Mouse (Mus musculus): ENCODE results near the gene Lsm10. TPM values are rescaled to one million over a fixed set of nuclear protein-coding genes. Genes with fewer than 3 reads are reported as not detected.

Gene Lsm10
- polyA plus RNA-seq, 1 experiment from 2014 or later = 42.2 TPM

DNA sequence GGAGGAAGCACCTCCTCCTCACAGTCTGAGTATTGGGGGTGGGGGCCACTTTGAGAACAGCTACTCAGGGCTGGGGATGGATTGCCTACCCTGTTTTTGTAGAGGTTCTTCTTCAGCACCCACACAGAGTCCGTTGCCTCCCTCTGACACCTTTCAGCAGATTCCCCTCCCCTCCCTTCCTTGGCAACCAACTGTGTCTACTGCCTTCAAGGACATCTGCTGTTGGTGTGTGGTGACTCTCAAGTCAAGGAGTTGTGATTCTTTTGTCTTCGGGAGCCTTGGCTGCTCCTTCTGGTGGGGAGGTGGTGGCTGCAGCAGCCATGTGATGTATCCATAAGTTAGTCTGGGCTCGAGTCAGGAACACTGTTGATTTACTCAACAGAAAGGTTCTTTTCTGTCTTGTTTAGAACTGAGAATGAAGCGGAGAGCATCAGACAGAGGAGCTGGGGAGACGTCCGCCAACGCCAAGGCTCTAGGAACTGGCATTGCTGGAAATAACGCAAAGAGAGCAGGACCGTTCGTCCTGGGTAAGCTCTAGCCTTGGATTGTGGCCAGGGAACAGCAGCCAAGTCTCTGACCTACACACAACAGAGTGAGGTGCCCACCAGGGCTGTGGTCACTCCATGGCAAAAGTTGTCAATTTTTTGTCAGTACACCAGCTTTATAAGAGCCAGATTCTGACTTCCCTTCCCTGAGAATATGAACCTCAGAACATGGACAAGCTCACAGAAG lies 27.1 kb downstream of the Lsm10 start:
- H3K9me3 ChIP-seq (replicated peaks) = no peaks in the 10 kb centered on the region
- no peak overlapping the region for H3K9ac ChIP-seq
- H3K4me3 ChIP-seq = no peak overlapping the region
- no peak overlapping the region for H3K27ac ChIP-seq
- no peak for ATAC-seq (replicated peaks; ENCODE audit: insufficient number of reproducible peaks, insufficient read depth, low FRiP score, low read depth)
- H3K27me3 ChIP-seq = no peaks in the 10 kb centered on the region
- 62% methylated on average over 10 of the region's 10 CpGs for WGBS
- H3K36me3 ChIP-seq = peaks cover 42% of the 10 kb centered on the region
- peaks cover 7% of the 10 kb centered on the region; the same call in 1 of the 2 replicates for H3K4me1 ChIP-seq (replicated peaks)
- no peak overlapping the region for H3K4me2 ChIP-seq

DNA sequence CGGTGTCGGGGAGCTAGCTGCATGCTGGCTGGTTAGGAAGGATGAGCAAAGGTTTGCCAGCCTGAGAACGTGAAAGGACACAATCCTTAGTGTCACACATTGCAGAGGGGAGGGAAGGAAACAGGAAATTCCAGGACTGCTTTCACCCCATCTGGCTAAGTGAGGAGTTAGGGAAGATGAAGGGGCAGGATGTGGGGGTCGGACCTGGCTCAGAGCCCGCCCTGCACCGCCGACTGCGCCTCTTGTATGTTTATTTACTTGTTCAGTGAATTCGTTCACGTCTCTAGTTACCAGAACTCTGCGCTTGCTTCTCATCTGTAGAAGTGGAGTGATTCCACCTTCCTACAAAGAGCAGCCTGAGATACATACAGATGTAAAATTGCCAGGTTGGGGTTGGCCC lies 34.1 kb downstream of the Lsm10 start:
- no peak for ATAC-seq (replicated peaks; ENCODE audit: insufficient number of reproducible peaks, insufficient read depth, low FRiP score, low read depth)

DNA sequence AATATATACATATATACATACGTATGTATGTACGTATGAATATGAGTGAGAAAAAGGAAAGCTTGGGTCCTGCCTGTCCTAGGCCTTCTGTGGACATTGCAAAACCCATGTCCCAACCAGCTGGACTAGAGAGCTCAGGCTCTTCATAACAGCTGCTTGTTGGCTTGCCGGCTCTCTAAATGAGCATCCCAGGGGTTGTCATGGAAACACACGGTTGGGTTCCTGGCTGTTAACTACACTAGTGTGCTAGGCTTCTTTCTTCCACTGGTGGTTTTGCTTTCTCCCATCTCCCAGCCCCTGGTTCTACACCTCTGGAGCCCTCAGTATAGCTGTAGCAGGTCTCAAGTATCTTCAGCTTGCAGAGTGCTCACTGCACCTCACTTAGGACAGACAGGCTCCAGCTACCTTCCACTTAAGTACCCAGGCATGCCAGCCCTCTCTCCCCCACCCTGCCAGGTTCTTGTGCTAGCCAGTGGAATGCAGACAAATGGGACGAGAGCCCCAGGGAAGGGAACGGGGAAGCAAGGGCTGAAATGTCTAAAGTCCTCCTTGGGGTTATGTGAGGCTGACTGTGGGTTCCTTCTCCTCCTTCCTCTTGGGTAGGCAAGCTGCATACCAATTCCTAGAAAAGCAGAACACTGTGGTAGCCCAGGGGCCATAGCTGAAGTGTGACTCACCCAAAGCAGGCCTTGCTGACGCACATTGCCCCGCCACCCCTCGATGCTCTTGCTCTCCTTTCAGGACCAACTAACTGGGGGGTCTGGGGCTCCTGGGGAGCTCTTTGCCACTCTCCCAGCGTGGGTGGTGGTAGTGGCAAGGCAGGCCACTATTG lies 35.1 kb downstream of the Lsm10 start:
- H3K36me3 ChIP-seq = peaks cover 54% of the 10 kb centered on the region
- 50% methylated on average over 10 of the region's 10 CpGs for WGBS
- peak; percentile 29; the same call in 1 of the 2 replicates for ATAC-seq (replicated peaks; ENCODE audit: insufficient number of reproducible peaks, insufficient read depth, low FRiP score, low read depth)

More for the DNA sequence above, 34.1 kb downstream of the Lsm10 start:
- Histone ChIP-seq H3K4me3 (no peak overlapping the region), H3K36me3 (peaks cover 54% of the 10 kb centered on the region), H3K9ac (no peak overlapping the region), H3K9me3 (replicated peaks) (no peaks in the 10 kb centered on the region), H3K4me2 (no peak overlapping the region), H3K27me3 (no peaks in the 10 kb centered on the region), H3K4me1 (replicated peaks) (peaks cover 36% of the 10 kb centered on the region), H3K27ac (peak overlapping the region; percentile 69)
- WGBS = 49% methylated on average over 11 of the region's 11 CpGs

DNA sequence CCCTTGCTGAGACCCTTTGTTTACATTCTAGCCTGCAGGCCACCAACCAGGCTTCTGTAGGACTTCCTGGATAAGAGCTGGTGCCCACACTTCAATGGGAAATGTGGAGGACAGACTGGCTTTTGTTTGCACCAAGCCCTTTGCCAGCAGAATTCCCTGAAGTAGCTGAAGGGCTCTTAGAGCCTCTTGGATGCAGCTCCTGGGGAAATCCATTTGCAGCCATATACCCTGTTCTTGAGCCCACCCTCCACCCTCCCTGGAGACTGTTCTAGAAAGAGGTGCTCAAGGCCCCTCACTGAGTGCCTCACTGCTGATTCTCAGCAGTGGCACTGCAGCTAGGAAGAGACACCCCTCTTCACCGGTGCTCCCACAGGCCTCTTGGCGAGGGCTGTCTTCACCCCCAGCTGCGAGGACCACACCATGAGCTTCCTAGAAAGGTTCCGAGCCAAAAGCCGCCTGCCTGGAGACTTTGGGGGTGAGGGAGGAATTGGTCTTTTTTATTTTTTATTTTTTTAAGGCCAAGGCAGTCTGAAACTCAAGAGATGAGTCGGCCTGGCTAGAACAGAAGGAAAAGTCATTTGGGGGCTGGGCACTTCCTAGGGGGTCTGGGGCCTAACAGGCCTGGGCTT lies 36.3 kb downstream of the Lsm10 start:
- Histone ChIP-seq H3K27ac (peak overlapping the region; percentile 37), H3K4me3 (no peak overlapping the region), H3K36me3 (peaks cover 50% of the 10 kb centered on the region), H3K9ac (no peak overlapping the region), H3K4me1 (replicated peaks) (peaks cover 36% of the 10 kb centered on the region), H3K27me3 (no peaks in the 10 kb centered on the region), H3K9me3 (replicated peaks) (no peaks in the 10 kb centered on the region), H3K4me2 (no peak overlapping the region)
- 65% methylated on average over 6 of the region's 6 CpGs for WGBS
- no peak for ATAC-seq (replicated peaks; ENCODE audit: insufficient number of reproducible peaks, insufficient read depth, low FRiP score, low read depth)

More for the DNA sequence above, 35.1 kb downstream of the Lsm10 start:
- Histone ChIP-seq H3K27ac (peak overlapping the region; percentile 37), H3K27me3 (no peaks in the 10 kb centered on the region), H3K9me3 (replicated peaks) (no peaks in the 10 kb centered on the region), H3K4me2 (no peak overlapping the region), H3K4me3 (no peak overlapping the region), H3K4me1 (replicated peaks) (peaks cover 36% of the 10 kb centered on the region), H3K9ac (no peak overlapping the region)

DNA sequence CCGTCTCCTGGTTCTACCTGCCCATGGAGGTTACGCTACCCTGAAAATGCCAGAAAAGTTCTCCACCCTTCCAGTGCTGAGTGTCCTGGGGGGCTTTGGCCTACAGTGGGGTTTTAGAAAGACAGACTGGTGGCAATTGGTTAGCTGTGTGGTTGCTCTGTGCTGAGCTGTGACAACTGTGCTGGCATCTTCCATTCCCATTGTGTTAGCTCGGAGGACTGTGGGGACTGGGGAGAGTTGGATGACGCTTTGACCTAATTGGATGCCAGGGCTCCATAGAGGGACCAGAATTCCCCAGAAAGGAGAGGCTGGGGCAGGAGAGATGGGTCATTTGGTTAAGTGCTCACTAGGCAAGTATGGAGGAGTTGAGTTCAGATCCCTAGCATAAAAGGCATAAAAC lies 37.8 kb downstream of the Lsm10 start:
- Histone ChIP-seq H3K9me3 (replicated peaks) (no peaks in the 10 kb centered on the region), H3K27me3 (no peaks in the 10 kb centered on the region), H3K36me3 (peaks cover 47% of the 10 kb centered on the region), H3K4me1 (replicated peaks) (peaks cover 36% of the 10 kb centered on the region), H3K27ac (no peak overlapping the region), H3K9ac (no peak overlapping the region), H3K4me3 (no peak overlapping the region), H3K4me2 (no peak overlapping the region)
- WGBS = 95% methylated on average over 4 of the region's 4 CpGs
- no peak for ATAC-seq (replicated peaks; ENCODE audit: insufficient number of reproducible peaks, insufficient read depth, low FRiP score, low read depth)

DNA sequence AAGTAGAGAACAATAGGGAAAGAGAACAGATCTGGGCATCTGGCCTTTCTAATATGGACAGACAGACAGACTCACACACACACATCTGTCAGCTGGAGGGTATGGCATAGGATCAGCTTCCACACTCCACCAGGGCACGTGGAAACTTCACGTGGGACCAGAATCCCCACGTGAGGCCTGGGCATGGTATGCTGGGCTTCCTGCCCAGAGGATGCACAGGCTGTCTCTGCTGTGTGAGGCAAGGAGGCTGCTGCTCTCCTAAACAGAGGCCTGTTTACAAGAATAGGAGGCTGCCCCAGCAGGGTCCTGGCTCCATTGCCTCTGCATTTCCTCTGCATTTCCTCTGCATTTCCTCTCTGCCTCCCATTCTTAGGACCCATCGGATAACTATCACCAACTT lies 38.2 kb downstream of the Lsm10 start:
- H3K4me2 ChIP-seq = no peak overlapping the region
- no peaks in the 10 kb centered on the region for H3K9me3 ChIP-seq (replicated peaks)
- H3K9ac ChIP-seq = no peak overlapping the region
- WGBS = 64% methylated on average over 4 of the region's 4 CpGs
- no peak overlapping the region for H3K27ac ChIP-seq
- no peaks in the 10 kb centered on the region for H3K27me3 ChIP-seq
- peaks cover 47% of the 10 kb centered on the region for H3K36me3 ChIP-seq
- H3K4me1 ChIP-seq (replicated peaks) = peaks cover 36% of the 10 kb centered on the region
- no peak for ATAC-seq (replicated peaks; ENCODE audit: insufficient number of reproducible peaks, insufficient read depth, low FRiP score, low read depth)
- no peak overlapping the region for H3K4me3 ChIP-seq

DNA sequence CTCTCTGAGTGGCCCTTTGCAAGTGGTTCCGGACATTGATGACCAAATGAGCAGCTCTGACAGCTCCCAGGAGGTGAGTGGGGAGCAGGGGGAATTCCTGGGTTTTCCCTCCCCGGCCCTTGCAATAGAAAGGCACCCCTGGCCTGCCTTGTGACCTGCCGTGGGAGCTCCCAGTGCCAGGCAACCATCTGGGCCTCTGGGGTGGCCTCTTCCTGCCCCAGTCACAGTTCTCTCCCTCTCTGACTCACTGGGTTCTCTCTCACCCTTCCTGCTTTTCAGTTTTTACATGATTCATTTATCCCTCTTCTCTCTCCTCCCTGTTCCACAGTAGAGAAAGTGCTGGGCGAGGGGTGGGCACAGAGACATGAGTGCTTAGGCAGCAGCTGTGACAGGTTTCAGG lies 41.4 kb downstream of the Lsm10 start:
- Histone ChIP-seq H3K36me3 (peaks cover 47% of the 10 kb centered on the region), H3K9me3 (replicated peaks) (no peaks in the 10 kb centered on the region), H3K4me1 (replicated peaks) (peaks cover 22% of the 10 kb centered on the region), H3K4me3 (no peak overlapping the region), H3K27me3 (no peaks in the 10 kb centered on the region), H3K4me2 (no peak overlapping the region), H3K9ac (no peak overlapping the region), H3K27ac (no peak overlapping the region)
- no peak for ATAC-seq (replicated peaks; ENCODE audit: insufficient number of reproducible peaks, insufficient read depth, low FRiP score, low read depth)
- WGBS = 84% methylated on average over 4 of the region's 4 CpGs

DNA sequence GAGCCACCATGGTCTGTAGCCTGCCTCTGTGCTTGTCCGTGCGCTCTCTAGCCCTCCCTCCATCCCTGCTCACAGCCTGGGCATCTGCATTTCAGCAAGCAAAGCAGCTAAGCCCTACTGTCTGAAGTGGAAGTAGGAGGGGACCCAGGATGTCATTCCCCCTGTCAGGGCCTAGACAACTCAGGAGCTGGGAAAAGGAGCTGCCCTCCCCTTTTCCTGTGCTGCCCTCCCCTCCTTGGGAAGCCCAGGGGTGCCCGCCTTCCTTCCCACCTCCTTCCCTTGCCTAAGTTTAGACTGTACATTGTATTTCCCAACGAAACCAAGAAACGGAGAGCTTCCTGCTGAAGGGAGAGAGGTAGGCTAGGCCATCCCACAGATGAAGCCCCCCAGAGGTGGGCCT lies 44.6 kb downstream of the Lsm10 start:
- WGBS = 68% methylated on average over 5 of the region's 5 CpGs
- no peaks in the 10 kb centered on the region for H3K27me3 ChIP-seq
- no peak for ATAC-seq (replicated peaks; ENCODE audit: insufficient number of reproducible peaks, insufficient read depth, low FRiP score, low read depth)
- H3K4me3 ChIP-seq = no peak overlapping the region
- H3K27ac ChIP-seq = peak overlapping the region; percentile 55
- no peak overlapping the region for H3K4me2 ChIP-seq
- no peaks in the 10 kb centered on the region for H3K9me3 ChIP-seq (replicated peaks)
- peaks cover 34% of the 10 kb centered on the region for H3K36me3 ChIP-seq
- no peak overlapping the region for H3K9ac ChIP-seq
- peaks cover 18% of the 10 kb centered on the region for H3K4me1 ChIP-seq (replicated peaks)

DNA sequence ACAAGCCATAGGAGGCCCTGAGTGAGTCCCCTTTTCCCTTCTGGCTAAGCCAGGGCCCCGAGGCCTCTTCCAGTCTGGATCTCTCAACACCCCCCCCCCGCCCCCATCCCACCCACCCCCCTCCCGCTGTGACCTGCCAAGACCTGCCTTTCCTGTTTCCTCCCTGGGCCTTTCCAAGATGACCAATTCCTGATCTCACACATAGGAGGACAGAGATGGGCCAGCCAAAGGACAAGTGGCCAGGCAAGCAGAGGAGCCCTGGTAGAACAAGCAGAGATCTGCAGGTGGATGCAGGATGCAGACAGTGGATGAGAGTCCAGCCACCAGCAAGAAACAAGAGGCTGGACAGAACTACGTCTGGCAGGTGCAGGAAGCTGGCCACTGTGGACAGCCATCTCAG lies 49.0 kb downstream of the Lsm10 start:
- Histone ChIP-seq H3K4me2 (no peak overlapping the region), H3K4me3 (no peak overlapping the region), H3K9ac (no peak overlapping the region), H3K9me3 (replicated peaks) (no peaks in the 10 kb centered on the region), H3K36me3 (no peaks in the 10 kb centered on the region), H3K4me1 (replicated peaks) (peaks cover 47% of the 10 kb centered on the region), H3K27me3 (no peaks in the 10 kb centered on the region), H3K27ac (no peak overlapping the region)
- 30% methylated on average over 4 of the region's 4 CpGs for WGBS
- no peak for ATAC-seq (replicated peaks; ENCODE audit: insufficient number of reproducible peaks, insufficient read depth, low FRiP score, low read depth)

DNA sequence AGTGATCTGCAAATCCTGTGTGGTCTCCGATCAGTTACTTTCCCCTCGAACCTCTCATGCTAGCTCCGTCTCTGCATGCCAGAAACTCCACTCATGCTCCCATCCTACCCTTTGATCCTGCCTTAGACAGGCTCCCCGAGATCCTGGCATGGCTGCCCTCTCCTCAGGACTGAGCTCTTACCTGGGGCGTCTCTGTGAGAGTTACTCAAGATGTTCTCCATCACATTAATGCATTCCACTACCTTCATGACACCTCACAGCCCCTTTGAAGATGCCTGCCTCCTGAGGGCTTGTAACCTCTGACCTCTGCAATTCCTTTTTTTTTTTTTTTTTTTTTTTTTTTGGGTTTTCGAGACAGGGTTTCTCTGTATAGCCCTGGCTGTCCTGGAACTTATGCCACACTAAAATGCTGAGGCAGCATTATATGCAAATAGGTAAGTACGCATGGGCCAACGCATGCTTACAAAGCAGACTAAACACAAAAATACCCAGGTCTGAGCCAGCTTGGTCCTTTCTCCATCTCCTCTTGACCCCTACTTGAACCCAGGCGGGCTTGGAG lies 50.6 kb downstream of the Lsm10 start:
- Histone ChIP-seq H3K27ac (peak overlapping the region; percentile 86), H3K36me3 (no peaks in the 10 kb centered on the region), H3K4me3 (peak overlapping the region; percentile 64), H3K4me1 (replicated peaks) (peaks cover 53% of the 10 kb centered on the region), H3K9me3 (replicated peaks) (no peaks in the 10 kb centered on the region), H3K27me3 (0 out of 2 replicates have a peak, but pooled peaks cover 3% of the 10 kb centered on the region), H3K9ac (no peak overlapping the region; the same call in 1 of the 2 replicates), H3K4me2 (peak overlapping the region; percentile 67)
- ATAC-seq (replicated peaks; ENCODE audit: insufficient number of reproducible peaks, insufficient read depth, low FRiP score, low read depth) = no peak
- WGBS = 40% methylated on average over 9 of the region's 9 CpGs
